Mouse (Mus musculus) stomach, postnatal 0 days (tissue): Measurements from ENCODE around the gene Rnf38. TPM values are rescaled to one million over a fixed set of nuclear protein-coding genes. Genes with fewer than 3 reads are reported as not detected.

Experiments used
- ATAC-seq: fragments of 200-750 bp; cut with Nextera tagmentation; 2 replicates; pipeline ENCODE4 v1.8.0; 2017; ENCODE audit not compliant: low FRiP score, low TSS enrichment
- DNase-seq: peaks from one replicate; pipeline ENCODE4 v3.0.0-alpha.2; 2016; ENCODE audit warnings: low spot score
- H3K27ac ChIP-seq: fragments of 300-500 bp; sonication (generic); replicated peaks from 2 replicates; pipeline ENCODE4 v1.5.1; 2014; ENCODE audit warnings: mild to moderate bottlenecking, control low read depth
- H3K27me3 ChIP-seq: fragments of 300-500 bp; sonication (generic); 2 replicates; pipeline ENCODE4 v1.6.1; 2014; ENCODE audit warnings: low read length; ENCODE audit not compliant: control insufficient read depth, insufficient read depth
- H3K36me3 ChIP-seq: fragments of 300-500 bp; sonication (generic); 2 replicates; pipeline ENCODE4 v1.6.1; 2014; ENCODE audit warnings: low read length, mixed read lengths; ENCODE audit not compliant: control insufficient read depth, insufficient read depth
- H3K4me1 ChIP-seq: fragments of 300-500 bp; sonication (generic); replicated peaks from 2 replicates; pipeline ENCODE4 v1.6.1; 2014; ENCODE audit warnings: antibody characterized with exemption; ENCODE audit not compliant: control insufficient read depth, insufficient read depth
- H3K4me2 ChIP-seq: fragments of 300-500 bp; sonication (generic); replicated peaks from 2 replicates; pipeline ENCODE4 v1.6.1; 2014; ENCODE audit warnings: low read depth, mild to moderate bottlenecking, control low read depth, moderate library complexity
- H3K4me3 ChIP-seq: fragments of 300-500 bp; sonication (generic); 2 replicates; pipeline ENCODE4 v1.5.1; 2014; ENCODE audit warnings: low read depth, low read length, control low read depth
- H3K9ac ChIP-seq: fragments of 300-500 bp; sonication (generic); 2 replicates; pipeline ENCODE4 v1.6.1; 2014; ENCODE audit warnings: mild to moderate bottlenecking, low read length, control low read depth, mixed read lengths
- H3K9me3 ChIP-seq: fragments of 300-500 bp; sonication (generic); 2 replicates; pipeline ENCODE4 v1.6.1; 2016; ENCODE audit warnings: low read length; ENCODE audit not compliant: control insufficient read depth
- CTCF ChIP-seq: IDR thresholded peaks from 2 replicates; pipeline ENCODE4 v1.5.1; 2016; ENCODE audit warnings: antibody characterized with exemption, low read depth, mild to moderate bottlenecking, moderate library complexity
- EP300 ChIP-seq: optimal IDR thresholded peaks from 2 replicates; pipeline ENCODE3; 2016; ENCODE audit warnings: antibody characterized with exemption
- WGBS: fragments of 180-500 bp; shearing (Covaris S2); extraction: QIAGEN DNeasy Blood & Tissue Kit; methylation state at CpG from one replicate; pipeline ENCODE4 v1.1.7; 2014; 5-methylcytosine and 5-hydroxymethylcytosine counted together
- polyA plus RNA-seq: library from polyadenylated mRNA; unstranded; fragments of >200 nt; fragmentation: Nextera tagmentation; extraction: Ambion mirVana; gene quantifications from 2 replicates; pipeline ENCODE4 v1.2.1, GENCODE M21; 2015

The Rnf38 gene
- polyA plus RNA-seq, 1 experiment from 2014 or later: 6.3 TPM

DNA sequence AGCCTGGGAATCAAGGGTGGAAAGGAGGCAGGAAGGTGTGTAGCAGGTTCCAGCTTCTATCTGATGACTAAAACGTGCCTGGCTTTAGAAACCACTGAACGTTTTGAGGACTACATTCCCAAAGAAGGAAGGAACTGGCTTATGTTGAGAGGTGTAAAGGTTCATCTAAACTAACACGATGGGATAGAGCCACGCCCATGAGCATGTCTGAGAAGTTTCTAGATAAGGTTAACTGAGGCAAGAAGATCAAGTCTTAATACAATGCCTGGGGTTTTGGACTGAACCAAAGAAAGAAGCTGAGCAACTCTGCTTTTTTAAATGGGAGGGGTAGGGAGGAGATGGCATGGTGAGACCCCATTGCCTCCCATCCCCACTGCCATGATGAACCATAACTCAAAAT, 78.7 kb downstream of the Rnf38 start:
- DNase-seq: no peak
- TF ChIP-seq CTCF (no peak), EP300 (no peak)
- 61% methylated on average over 4 of the region's 4 CpGs for WGBS

GRCm38 (mm10) chr4:44152904-44153303, 80.7 kb downstream of the Rnf38 start:
- no peak for DNase-seq
- 83% methylated on average over 4 of the region's 4 CpGs for whole genome bisulfite sequencing

More for the DNA sequence above, 78.7 kb downstream of the Rnf38 start:
- H3K27ac ChIP-seq: no peak overlapping the region
- H3K4me2 ChIP-seq: no peak overlapping the region
- ATAC-seq: no peak
- H3K4me3 ChIP-seq: no peak overlapping the region
- H3K9me3 ChIP-seq: no peaks in the 10 kb centered on the region
- H3K9ac ChIP-seq: no peak overlapping the region
- H3K4me1 ChIP-seq: no peaks in the 10 kb centered on the region
- no peaks in the 10 kb centered on the region for H3K36me3 ChIP-seq
- no peaks in the 10 kb centered on the region for H3K27me3 ChIP-seq

DNA sequence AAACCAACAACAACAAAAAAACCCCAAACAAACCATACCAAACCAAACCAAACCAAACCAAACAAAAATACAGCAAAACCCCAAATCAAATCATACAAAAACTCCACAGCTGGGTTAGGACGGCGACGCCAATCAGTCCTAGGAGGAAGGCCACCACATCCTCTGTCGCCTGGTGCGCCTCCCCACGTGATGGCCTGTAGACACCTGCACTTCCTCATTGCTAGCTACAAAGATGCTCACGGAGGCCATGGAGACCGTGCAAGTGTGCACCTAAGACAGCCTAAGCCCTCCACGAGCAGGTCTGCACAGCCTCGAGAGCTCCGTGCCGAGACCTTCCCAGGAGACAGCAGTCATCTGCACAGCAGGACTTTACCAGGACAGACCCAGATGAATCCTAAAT, 106.8 kb downstream of the Rnf38 start:
- DNase-seq: no peak
- TF ChIP-seq CTCF: no peak
- H3K9ac ChIP-seq: no peak overlapping the region
- no peaks in the 10 kb centered on the region for H3K27me3 ChIP-seq
- 88% methylated on average over 12 of the region's 12 CpGs for WGBS
- H3K36me3 ChIP-seq: 0 out of 2 replicates have a peak, but pooled peaks cover 6% of the 10 kb centered on the region
- no peak overlapping the region for H3K4me3 ChIP-seq
- H3K4me1 ChIP-seq: no peaks in the 10 kb centered on the region
- ATAC-seq: no peak
- H3K9me3 ChIP-seq: no peaks in the 10 kb centered on the region
- no peak overlapping the region for H3K27ac ChIP-seq
- no peak overlapping the region for H3K4me2 ChIP-seq

More at GRCm38 (mm10) chr4:44152904-44153303, 80.7 kb downstream of the Rnf38 start:
- Histone ChIP-seq H3K9ac (no peak overlapping the region), H3K4me1 (no peaks in the 10 kb centered on the region), H3K27me3 (no peaks in the 10 kb centered on the region), H3K4me2 (no peak overlapping the region), H3K4me3 (no peak overlapping the region), H3K27ac (no peak overlapping the region), H3K9me3 (no peaks in the 10 kb centered on the region), H3K36me3 (no peaks in the 10 kb centered on the region)
- ATAC-seq: no peak
- TF ChIP-seq EP300: no peak
- TF ChIP-seq CTCF: no peak

DNA sequence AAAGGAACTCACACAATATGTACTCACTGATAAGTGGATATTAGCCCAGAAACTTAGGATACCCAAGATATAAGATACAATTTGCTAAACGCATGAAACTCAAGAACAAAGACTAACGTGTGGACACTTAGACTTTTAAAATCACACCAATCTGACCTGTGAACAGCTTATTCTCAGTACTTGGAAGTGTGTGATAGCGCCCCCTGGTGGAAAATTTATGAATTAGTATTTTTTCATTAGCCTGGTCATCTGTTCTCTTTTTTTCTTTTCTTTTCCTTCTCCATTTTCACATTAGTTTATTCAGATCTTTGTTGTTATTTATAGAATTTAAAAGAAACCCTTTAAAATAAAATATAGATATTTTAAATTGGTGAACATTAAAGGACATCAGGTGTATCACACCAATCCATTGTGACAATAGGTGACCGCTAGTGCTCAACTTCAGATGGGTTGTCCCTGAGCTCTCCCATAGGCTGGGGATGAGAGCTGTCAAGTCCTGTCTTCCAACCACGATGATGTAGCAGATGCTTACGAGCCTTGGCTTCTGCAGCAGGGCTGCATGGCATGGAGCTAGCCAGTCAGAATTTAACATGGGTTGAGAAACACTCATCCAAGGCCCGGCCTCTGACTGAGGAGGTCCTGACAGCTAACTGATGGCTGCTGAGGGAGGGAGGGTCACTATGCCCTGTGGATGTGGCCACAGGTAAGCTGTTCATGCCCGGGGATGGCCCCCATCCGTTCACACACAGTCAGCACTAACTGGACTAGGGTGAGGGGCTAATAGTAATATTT, 114.0 kb downstream of the Rnf38 start:
- Histone ChIP-seq H3K9me3 (no peaks in the 10 kb centered on the region), H3K27me3 (no peaks in the 10 kb centered on the region), H3K4me3 (no peak overlapping the region), H3K27ac (no peak overlapping the region), H3K36me3 (no peaks in the 10 kb centered on the region), H3K9ac (no peak overlapping the region), H3K4me2 (no peak overlapping the region), H3K4me1 (no peaks in the 10 kb centered on the region)
- DNase-seq (peak; percentile 14), ATAC-seq (no peak)
- TF ChIP-seq EP300: no peak
- TF ChIP-seq CTCF: peak; percentile 77
- 51% methylated on average over 9 of the region's 9 CpGs for WGBS

DNA sequence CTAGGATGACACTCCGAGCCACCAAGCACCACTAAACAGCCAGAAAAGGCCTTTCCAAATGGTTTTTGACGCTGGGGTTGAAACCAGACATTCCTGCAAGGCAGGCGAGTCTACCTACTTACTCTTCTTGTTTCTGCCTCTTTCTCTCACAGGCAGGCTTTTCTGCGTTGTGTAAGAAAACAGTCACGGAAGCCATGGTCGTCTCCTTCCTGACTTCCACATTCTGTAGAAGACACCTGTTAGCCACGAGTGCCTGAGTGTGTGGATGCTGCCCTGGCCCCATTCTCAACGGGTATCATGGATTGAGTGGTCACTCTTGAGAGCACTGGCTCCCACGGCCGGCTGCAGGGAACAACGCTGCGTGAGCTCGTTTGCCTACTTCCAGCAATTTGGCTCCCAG, 118.5 kb downstream of the Rnf38 start:
- no peaks in the 10 kb centered on the region for H3K27me3 ChIP-seq
- H3K4me3 ChIP-seq: no peak overlapping the region
- WGBS: 85% methylated on average over 13 of the region's 13 CpGs
- H3K9ac ChIP-seq: no peak overlapping the region
- no peaks in the 10 kb centered on the region; the same call in 1 of the 2 replicates for H3K4me1 ChIP-seq
- H3K4me2 ChIP-seq: no peak overlapping the region
- H3K9me3 ChIP-seq: no peaks in the 10 kb centered on the region
- TF ChIP-seq EP300 (no peak), CTCF (no peak)
- DNase-seq (no peak), ATAC-seq (no peak)
- no peaks in the 10 kb centered on the region for H3K36me3 ChIP-seq
- no peak overlapping the region for H3K27ac ChIP-seq
